Comparison of ENCODE assay signal across 1 mouse cellular context in the genomic region with DNA sequence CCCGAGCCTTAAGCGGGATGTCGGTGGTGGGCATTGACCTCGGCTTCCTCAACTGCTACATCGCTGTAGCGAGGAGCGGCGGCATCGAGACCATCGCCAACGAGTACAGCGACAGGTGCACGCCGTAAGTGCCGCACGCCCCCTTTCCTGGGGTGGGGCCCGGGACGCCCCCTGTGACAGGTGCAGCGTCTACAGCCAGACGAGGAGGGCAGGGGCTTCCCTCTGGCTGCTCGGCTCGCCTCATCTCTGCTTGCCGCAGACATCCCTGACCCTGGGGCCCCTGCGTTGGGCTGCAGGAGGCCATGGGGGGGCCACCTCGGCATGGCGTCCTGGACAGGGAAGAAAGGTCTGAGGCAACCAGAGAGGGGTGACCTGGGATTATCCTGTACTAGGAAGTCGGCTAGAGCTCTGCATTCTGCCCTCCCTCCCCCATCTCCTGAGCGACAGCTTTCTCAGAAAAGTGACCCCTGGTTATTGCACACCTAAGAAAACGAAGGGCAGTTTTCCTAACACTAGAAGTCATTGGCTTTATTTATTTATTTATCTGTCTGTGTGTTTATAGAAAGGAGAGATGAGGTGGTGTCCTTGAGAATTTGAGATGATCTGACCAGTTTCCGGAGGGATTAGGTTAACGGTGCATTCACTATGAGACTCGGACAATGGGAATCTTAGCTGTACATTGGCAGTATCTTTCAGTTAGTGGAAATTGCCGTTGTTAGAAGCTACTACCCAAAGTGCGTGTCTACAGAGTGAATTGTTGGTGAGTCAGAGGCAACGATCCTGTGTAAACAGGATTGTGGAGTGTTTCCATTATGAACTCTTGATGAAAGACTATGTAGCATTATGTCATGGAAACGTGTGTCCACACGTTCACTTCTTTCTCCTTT.
TF ChIP-seq lines count a peak whose summit lies in the region.

No protein-coding gene starts in this region.

TF ChIP-seq in CH12.LX, 34 proteins besides CTCF, POLR2A, EP300 and RAD21 (continued from another document):
- TF ChIP-seq TCF12 (IDR thresholded peaks at IDR 0.05; ENCODE audit: low read depth, low read length) (peak; percentile 18; the same call in 1 of the 2 replicates), MAX (IDR thresholded peaks at IDR 0.05; ENCODE audit: low read length) (peak; percentile 20; the same call in 1 of the 2 replicates)
